Mouse (Mus musculus) MEL-GATA-1-ER (cell line): ENCODE data around the gene Sdr39u1.

Experiments
- DNase-seq: peaks from one replicate; pipeline ENCODE4 v3.0.0-alpha.2; 2012; ENCODE audit warnings: low read depth; ENCODE audit errors: extremely low read depth

Gene Sdr39u1

GRCm38 (mm10) chr14:55884713-55885113 lies 15.4 kb downstream of the Sdr39u1 start, which contains the start of gene Khnyn:
Gene Khnyn (plus strand): TSS chr14:55884947.
- DNase-seq: peak; percentile 81

DNA sequence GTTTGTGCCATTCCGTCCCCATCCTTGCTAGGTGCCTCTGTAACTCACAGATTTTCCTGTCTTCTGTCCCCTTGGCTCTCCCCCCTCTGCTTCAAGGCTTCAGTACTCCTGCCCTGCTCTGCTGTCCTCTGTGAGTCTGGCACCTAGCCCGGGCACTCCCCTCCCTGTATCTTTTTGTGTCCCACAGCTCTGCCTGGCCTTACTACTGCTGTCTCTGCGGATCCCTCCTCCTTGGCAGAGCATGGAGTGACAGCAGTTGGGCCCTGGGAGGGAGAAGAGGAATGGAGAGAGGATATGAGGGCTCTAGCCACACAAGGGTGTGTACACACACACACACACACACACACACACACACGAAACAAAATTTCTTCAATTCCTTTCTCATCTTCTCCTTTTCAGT lies 15.9 kb downstream of the Sdr39u1 start, which contains the start of gene Cbln3:
Cbln3 (minus strand) TSS at position 227 of the 400 bp plus-strand sequence.
- peak; percentile 47 for DNase-seq

DNA sequence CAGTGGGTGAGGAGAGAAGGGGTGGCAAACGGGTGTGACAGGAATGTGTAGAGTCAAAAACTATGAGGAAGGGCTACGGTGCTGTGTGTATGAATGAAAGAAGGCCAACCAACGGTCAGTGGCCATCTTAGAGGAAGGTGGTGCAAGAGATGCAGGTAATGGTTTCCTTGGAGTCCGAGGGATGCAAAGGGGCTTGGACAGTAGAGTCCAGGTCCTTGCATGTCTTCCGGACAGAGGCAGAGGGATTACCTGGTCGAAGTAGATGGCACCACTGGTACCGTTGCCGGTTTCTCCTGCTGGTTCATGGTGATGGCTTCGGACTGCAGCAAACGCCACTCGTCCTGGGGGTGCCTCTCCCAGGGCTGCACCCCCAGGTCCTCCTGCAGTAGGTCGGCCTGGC lies 16.4 kb downstream of the Sdr39u1 start:
- no peak for DNase-seq

DNA sequence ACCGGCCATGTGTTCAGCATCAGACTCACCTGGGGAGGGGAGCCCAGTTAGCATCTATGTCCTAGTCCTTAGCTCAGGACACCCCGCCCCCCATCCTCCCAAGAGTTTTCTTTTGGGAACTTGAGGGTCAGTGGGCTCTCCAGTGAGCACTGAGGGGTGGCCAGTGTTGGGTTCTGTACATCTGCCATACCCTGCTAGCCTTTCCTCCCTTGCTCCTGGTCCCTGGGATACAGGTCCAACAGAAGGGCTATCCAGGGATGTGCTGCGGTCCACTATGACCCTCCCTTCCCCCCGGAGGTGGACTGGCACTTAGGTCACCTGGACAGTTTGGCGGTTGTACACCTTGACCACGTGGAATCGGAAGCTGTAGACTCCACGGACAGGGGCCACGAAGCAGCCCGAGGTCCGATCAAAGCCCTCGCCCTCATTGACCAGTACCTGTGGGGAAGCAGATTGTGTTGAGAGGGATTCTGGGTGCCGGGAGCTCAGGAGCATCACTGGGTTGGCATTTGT lies 16.9 kb downstream of the Sdr39u1 start:
- no peak for DNase-seq

DNA sequence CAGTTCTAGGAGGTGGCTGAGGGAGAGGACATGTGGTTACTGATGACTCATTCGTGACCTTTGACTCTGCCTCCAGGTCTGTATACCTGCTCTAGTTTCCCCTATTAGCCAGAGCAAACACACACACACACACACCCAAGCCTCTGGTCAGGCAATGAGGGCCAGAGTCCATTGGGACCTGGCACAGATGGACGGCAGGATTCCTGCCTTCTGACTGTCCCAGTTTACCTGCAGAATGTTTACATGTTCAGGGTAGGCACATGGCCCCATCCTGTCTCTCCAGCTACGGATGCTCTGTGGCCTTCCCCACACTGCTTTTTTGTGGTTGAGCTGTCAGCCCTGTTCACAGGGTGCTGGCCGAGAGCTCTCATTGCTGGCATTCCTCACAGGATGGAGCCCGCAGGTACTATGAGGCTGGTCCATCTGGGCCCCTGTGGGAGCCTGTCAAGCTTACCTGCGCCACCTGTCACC lies 17.9 kb downstream of the Sdr39u1 start:
- no peak for DNase-seq

DNA sequence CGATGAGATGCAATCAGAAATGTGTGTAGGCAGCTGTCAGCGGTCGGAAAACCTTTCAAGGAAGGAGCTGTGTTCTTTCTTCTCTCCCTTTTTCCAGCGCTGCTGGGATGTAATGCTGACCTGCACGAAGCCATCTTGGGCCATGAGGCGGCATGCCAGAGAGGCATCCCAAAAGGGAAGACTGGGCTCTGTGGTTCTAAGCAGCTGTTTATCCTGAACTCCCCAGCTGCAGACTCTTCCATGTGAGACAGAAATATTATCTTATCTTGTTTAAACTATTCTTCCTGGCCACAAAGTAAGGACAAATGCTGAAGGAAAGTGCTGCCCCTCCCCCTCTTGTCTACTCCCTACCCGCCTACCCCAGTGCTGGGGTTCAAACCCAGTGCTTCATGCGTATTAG lies 19.1 kb downstream of the Sdr39u1 start:
- DNase-seq: peak; percentile 64

DNA sequence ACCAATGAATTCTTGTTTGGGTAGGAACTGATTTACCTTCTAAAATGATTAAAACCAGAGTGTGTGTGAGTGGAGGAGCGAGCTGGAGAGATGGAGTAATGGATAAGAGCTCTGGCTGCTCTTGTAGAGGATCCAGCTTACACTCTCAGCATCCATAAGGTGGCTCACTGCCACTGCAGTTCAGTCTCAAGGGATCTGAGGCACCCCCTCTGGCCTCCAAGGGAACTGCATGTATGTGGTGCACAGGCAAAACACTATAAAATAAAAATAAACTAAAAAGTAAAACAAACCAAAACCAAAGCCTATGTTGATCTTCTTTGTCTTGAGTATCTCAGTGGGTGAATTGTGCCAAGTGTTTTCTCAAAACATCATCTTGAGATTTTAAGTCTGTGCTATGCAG lies 20.5 kb downstream of the Sdr39u1 start:
- DNase-seq: peak; percentile 54

GRCm38 (mm10) chr14:55878316-55878940 lies 21.7 kb downstream of the Sdr39u1 start:
- DNase-seq: no peak

DNA sequence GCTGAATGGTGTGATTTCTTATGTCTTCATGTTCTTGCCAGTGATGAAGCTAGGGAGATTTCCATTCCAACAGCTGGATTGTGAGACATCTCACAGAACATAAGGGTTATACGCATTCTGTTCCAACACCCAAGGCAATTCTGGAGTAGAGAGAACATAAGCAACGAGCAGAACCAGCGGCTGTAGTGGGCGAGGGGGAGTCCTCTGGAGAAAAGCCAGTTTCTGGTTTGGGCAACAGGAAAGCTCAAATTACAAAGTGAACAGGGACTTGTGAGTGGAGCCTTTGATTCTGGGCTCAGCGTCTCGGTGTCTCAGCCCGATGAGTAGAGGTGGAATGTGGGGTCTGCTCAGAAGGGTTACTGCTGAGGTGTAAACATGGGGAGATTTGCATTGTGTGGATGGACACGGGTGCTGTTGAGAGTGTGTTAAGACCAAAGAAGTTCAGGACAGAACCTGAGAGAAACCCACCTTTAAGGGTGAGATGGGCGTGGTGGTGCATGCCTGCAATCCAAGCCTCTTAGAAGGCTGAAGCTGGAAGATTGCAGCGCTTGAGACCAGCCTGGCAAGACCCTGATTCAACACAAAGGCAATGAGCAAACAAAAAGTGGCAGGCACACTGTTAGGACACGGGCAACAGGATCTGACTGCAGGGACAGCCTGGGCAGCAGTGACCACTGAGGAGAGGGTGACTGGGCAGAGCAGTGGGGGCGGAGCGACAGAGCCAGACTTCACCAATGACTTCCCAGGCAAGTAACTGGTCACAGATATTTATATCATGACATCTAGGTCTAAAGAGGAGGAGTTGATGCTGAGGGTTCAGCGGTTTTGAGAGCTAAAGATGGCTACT lies 22.4 kb downstream of the Sdr39u1 start:
- DNase-seq: no peak

- DNase-seq: peak; percentile 71
These were observed 26.1 kb downstream of the Sdr39u1 start for GRCm38 (mm10) chr14:55873714-55874683.

GRCm38 (mm10) chr14:55873242-55873713 lies 26.8 kb downstream of the Sdr39u1 start:
- DNase-seq: no peak

GRCm38 (mm10) chr14:55872551-55872950 lies 27.5 kb downstream of the Sdr39u1 start:
- DNase-seq: no peak

GRCm38 (mm10) chr14:55872039-55872438 lies 28.1 kb downstream of the Sdr39u1 start:
- DNase-seq: no peak

DNA sequence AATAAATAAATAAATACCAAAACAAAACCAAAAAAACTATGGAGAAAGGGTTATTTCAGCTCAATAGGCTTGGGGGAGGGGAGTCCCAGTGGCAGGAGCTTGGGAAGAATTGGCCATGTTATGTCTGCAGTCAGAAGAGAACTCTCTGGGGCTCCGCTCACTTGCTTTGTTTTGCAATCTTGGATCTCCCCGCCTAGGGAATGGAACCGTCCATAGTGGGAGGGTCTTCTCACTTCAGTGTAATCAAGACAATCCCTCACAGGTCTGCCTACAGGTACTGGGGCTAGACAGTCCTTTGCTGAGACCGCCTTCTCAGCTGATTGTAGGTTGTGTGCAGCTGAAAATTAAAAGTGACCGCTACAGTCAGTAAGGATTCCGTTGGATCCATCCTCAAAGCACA lies 30.6 kb downstream of the Sdr39u1 start:
- DNase-seq: no peak

GRCm38 (mm10) chr14:55868230-55869026 lies 31.7 kb downstream of the Sdr39u1 start:
- no peak for DNase-seq

GRCm38 (mm10) chr14:55866962-55867361 lies 33.1 kb downstream of the Sdr39u1 start:
- DNase-seq: no peak

- DNase-seq: peak; percentile 41
These were observed 36.3 kb downstream of the Sdr39u1 start for GRCm38 (mm10) chr14:55863773-55864172.

DNA sequence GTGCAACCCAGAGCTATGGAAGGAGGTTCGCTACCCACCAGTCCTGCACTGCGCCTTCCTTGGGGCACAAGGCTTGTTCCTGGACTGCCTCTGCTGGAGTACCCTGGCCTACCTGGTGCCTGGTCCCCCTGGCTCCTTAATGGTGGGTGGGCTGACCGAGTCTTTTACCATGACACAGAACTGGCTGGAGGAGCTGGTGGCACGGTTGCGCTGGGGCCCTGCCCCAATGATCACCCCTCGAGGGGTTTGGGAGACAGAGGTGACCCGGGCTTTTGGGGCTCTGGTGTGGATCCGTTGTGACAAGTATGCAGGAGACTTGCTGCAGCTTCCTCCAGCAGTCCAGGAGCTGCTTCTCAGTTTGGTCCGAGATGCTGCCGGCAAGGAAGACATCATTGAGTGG lies 37.1 kb downstream of the Sdr39u1 start:
- DNase-seq: no peak

DNA sequence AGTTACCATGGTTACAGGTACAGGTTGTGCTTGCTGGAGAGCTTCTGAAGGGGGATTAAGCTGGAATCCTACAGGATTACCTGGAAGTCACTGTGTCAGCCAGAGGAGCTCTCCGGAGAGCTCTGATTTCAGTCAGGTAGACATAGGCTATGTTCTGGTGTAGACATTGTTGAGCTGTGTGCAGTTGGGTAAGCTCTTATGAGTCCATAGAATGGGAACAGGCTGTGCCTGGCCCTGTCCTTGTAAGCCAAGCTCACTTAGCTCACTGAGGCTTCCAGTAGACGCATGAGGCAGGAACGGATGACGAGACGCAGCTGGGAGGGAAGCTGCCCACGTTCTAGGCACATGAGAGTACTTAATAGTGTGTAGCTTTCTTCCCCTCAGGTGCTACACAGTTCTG lies 37.9 kb downstream of the Sdr39u1 start:
- DNase-seq: no peak

GRCm38 (mm10) chr14:55857588-55857987 lies 42.5 kb downstream of the Sdr39u1 start:
- DNase-seq: no peak
